Mouse (Mus musculus) G1E (cell line): ENCODE results near the gene Cks2.

Source experiments
- CTCF ChIP-seq: IDR thresholded peaks from 2 replicates; pipeline ENCODE4 v1.5.1; 2012; ENCODE audit warnings: low read depth, low read length, inconsistent platforms, mixed read lengths
- GATA1 ChIP-seq: IDR thresholded peaks from 2 replicates; pipeline ENCODE4 v1.6.1; 2012; ENCODE audit warnings: borderline replicate concordance, low read length, inconsistent platforms, mixed read lengths
- GATA2 ChIP-seq: IDR thresholded peaks from 2 replicates; pipeline ENCODE4 v1.6.1; 2012; ENCODE audit warnings: low read depth, low read length, inconsistent platforms, borderline replicate concordance
- TAL1 ChIP-seq: conservative IDR thresholded peaks from 2 replicates; pipeline ENCODE4 v1.6.1; 2012; ENCODE audit warnings: low read depth, low read length, inconsistent platforms, mixed read lengths

GRCm38 (mm10) chr13:51603221-51603893 is 41.7 kb upstream of the Cks2 start:
- TF ChIP-seq TAL1 = no peak
- no peak for TF ChIP-seq CTCF
- TF ChIP-seq GATA1 = no peak
- TF ChIP-seq GATA2 = no peak
